7 mouse cellular contexts compared by ENCODE assay signal in genomic region chr17:84218841-84219240, GRCm38 (mm10). TPM values are rescaled to one million over a fixed set of nuclear protein-coding genes. Genes with fewer than 3 reads are reported as not detected.
DNase-seq lines count a peak whose midpoint lies in the region; ATAC-seq and TF ChIP-seq lines count a peak whose summit lies in the region.
"Not testable (repeated sequence)": the region's sequence is repeated elsewhere in the genome, so short reads cannot be mapped to it uniquely, and the experiment has no call there.

No protein-coding gene starts in this region.

- TF ChIP-seq EP300 in liver, embryonic 14.5 days (IDR thresholded peaks at IDR 0.05; ENCODE audit: low read depth): not testable (repeated sequence)

- 98% methylated on average over 2 of the region's 2 CpGs for WGBS in liver, embryonic 12.5 days (ENCODE audit: insufficient replicate concordance)
- 90% methylated on average over 2 of the region's 2 CpGs for WGBS in liver, embryonic 13.5 days (ENCODE audit: insufficient replicate concordance)
- WGBS in liver, embryonic 14.5 days (ENCODE audit: insufficient replicate concordance): 88% methylated on average over 2 of the region's 2 CpGs
- 90% methylated on average over 2 of the region's 2 CpGs for WGBS in liver, embryonic 15.5 days (ENCODE audit: insufficient replicate concordance)
- WGBS in liver, embryonic 16.5 days (ENCODE audit: insufficient replicate concordance): 92% methylated on average over 2 of the region's 2 CpGs

- H3K4me1 ChIP-seq in liver, embryonic 12.5 days: peaks cover 15% of the 10 kb centered on the region
- H3K4me1 ChIP-seq in liver, embryonic 13.5 days (replicated peaks): peaks cover 17% of the 10 kb centered on the region
- H3K4me1 ChIP-seq in liver, embryonic 14.5 days (replicated peaks; ENCODE audit: control insufficient read depth in 2 of 2, insufficient read depth in 2 of 2, low read length in 1 of 2); liver, embryonic 16.5 days (ENCODE audit: control insufficient read depth, low read depth, low read length): not testable (repeated sequence)
- peaks cover 11% of the 10 kb centered on the region for H3K4me1 ChIP-seq in liver, embryonic 15.5 days (replicated peaks)

- H3K9ac ChIP-seq in liver, embryonic 12.5 days; liver, embryonic 13.5 days; liver, embryonic 14.5 days (replicated peaks); liver, embryonic 15.5 days; liver, embryonic 16.5 days (ENCODE audit: low read depth, low read length): not testable (repeated sequence)

- peaks cover 61% of the 10 kb centered on the region for H3K36me3 ChIP-seq in liver, embryonic 12.5 days
- H3K36me3 ChIP-seq in liver, embryonic 13.5 days: peaks cover 43% of the 10 kb centered on the region
- H3K36me3 ChIP-seq in liver, embryonic 14.5 days (replicated peaks; ENCODE audit: control insufficient read depth, insufficient read depth, low read depth); liver, embryonic 15.5 days (replicated peaks); liver, embryonic 16.5 days (ENCODE audit: control insufficient read depth, insufficient read depth): not testable (repeated sequence)

- not testable (repeated sequence) for H3K4me2 ChIP-seq in liver, embryonic 12.5 days; liver, embryonic 13.5 days; liver, embryonic 14.5 days (ENCODE audit: low read depth); liver, embryonic 15.5 days; liver, embryonic 16.5 days (ENCODE audit: low read depth, low read length)

- not testable (repeated sequence) for TF ChIP-seq CTCF in liver, embryonic 14.5 days (IDR thresholded peaks at IDR 0.05; ENCODE audit: low read depth)

- H3K4me3 ChIP-seq in liver, embryonic 12.5 days; liver, embryonic 13.5 days (replicated peaks); liver, embryonic 14.5 days (ENCODE audit: insufficient read depth in 1 of 2, low read depth in 2 of 2, low read length in 2 of 2); liver, embryonic 15.5 days (replicated peaks); liver, embryonic 16.5 days (ENCODE audit: low read depth, low read length): not testable (repeated sequence)

- H3K27me3 ChIP-seq in liver, embryonic 12.5 days (replicated peaks); liver, embryonic 13.5 days; liver, embryonic 14.5 days (ENCODE audit: control insufficient read depth, insufficient read depth, low read length); liver, embryonic 15.5 days; liver, embryonic 16.5 days (ENCODE audit: control insufficient read depth, insufficient read depth, low read depth, low read length): not testable (repeated sequence)

- H3K27ac ChIP-seq in liver, embryonic 12.5 days; liver, embryonic 13.5 days; liver, embryonic 14.5 days; liver, embryonic 15.5 days (replicated peaks); liver, embryonic 16.5 days (ENCODE audit: low read length): not testable (repeated sequence)

- ATAC-seq in erythroblast, adult 5-6 weeks (replicated peaks; ENCODE audit: low FRiP score, poor library complexity, severe bottlenecking): peak; percentile 46; the same call in 1 of the 2 replicates
- 0 out of 2 replicates have a peak, but pooled peaks have one; percentile 33 for ATAC-seq in erythroid progenitor cell, adult 5-6 weeks (replicated peaks; ENCODE audit: low FRiP score, poor library complexity, severe bottlenecking)
- peak; percentile 61; the same call in 1 of the 2 replicates for ATAC-seq in liver, embryonic 12.5 days
- peak; percentile 78 for ATAC-seq in liver, embryonic 13.5 days (ENCODE audit: low read depth)
- peak; percentile 41; the same call in 1 of the 2 replicates for ATAC-seq in liver, embryonic 14.5 days (ENCODE audit: insufficient read depth)
- ATAC-seq in liver, embryonic 15.5 days (ENCODE audit: insufficient read depth): 0 out of 2 replicates have a peak, but pooled peaks have one; percentile 22
- 0 out of 2 replicates have a peak, but pooled peaks have one; percentile 24 for ATAC-seq in liver, embryonic 16.5 days (ENCODE audit: low read depth)

- not testable (repeated sequence) for H3K9me3 ChIP-seq in liver, embryonic 12.5 days (replicated peaks); liver, embryonic 13.5 days (replicated peaks); liver, embryonic 14.5 days (ENCODE audit: control insufficient read depth, low read length); liver, embryonic 15.5 days (replicated peaks); liver, embryonic 16.5 days (replicated peaks; ENCODE audit: control insufficient read depth, low read length)

- DNase-seq in liver, embryonic 13.5 days; liver, embryonic 14.5 days (ENCODE audit: low read depth in 3 of 3, low spot score in 3 of 3): not testable (repeated sequence)

RNA-seq across cellular contexts. Expression of gene Zfp36l2, which starts 31.1 kb away (rescaled TPM):
- 50.2 and 57.8 TPM in 2 replicates for total RNA-seq in erythroblast, adult 5-6 weeks (2015; ENCODE audit: low replicate concordance)
- 23.0 and 25.8 TPM in 2 replicates for total RNA-seq in erythroblast, adult 5-6 weeks (2017; ENCODE audit: low replicate concordance)
- 38.2 and 62.0 TPM in 2 replicates for total RNA-seq in erythroid progenitor cell, adult 5-6 weeks (2015; ENCODE audit: low replicate concordance)
- 21.8 and 22.3 TPM in 2 replicates for total RNA-seq in erythroid progenitor cell, adult 5-6 weeks (2017; ENCODE audit: low replicate concordance)
- 19.5 and 20.0 TPM in 2 replicates for polyA plus RNA-seq in liver, embryonic 12.5 days (2016; fragmentation: Nextera tagmentation; extraction: Ambion mirVana)
- 8.9 and 10.0 TPM in 2 replicates for polyA plus RNA-seq in liver, embryonic 13.5 days (2015; fragmentation: Nextera tagmentation; extraction: Ambion mirVana)
- polyA plus RNA-seq in liver, embryonic 14.5 days (2012; rRNA removed): 22.7 and 27.3 TPM in 2 replicates
- 9.9 and 11.6 TPM in 2 replicates for polyA plus RNA-seq in liver, embryonic 14.5 days (2014; fragmentation: Nextera tagmentation; extraction: Ambion mirVana)
- polyA plus RNA-seq in liver, embryonic 15.5 days (2015; fragmentation: Nextera tagmentation; extraction: Ambion mirVana): 6.8 and 7.4 TPM in 2 replicates
- polyA plus RNA-seq in liver, embryonic 16.5 days (2015; fragmentation: Nextera tagmentation; extraction: Ambion mirVana): 4.6 and 4.7 TPM in 2 replicates

Comparison
In these comparisons a context has a peak if more than half of its experiments do, and no peak if none do; other contexts are left out.
1. ATAC-seq: peak in every context shown above with its lines; median percentile 78 in liver, embryonic 13.5 days; 61 in liver, embryonic 12.5 days; 46 in erythroblast, adult 5-6 weeks; 41 in liver, embryonic 14.5 days; 33 in erythroid progenitor cell, adult 5-6 weeks; 24 in liver, embryonic 16.5 days; 22 in liver, embryonic 15.5 days.